Mouse (Mus musculus): ENCODE measurements at regions not wholly inside any gene's neighbourhood (a gene's known extent, or its start where the extent isn't known, plus 50 kb on each side); places are given as distances from the start of the nearest gene placed in this dataset.
A peak's percentile ranks its signal among the peaks of the same experiment; 100 is the strongest.

GRCm38 (mm10) chr10:37212350-37213035 lies 73.8 kb upstream of the Marcks start:
- no peak for DNase-seq

GRCm38 (mm10) chr10:37211305-37211704 lies 72.6 kb upstream of the Marcks start:
- DNase-seq: no peak

- DNase-seq: no peak
These were observed 71.5 kb upstream of the Marcks start for GRCm38 (mm10) chr10:37210223-37210622.

- no peak for DNase-seq
These were observed 68.3 kb upstream of the Marcks start for GRCm38 (mm10) chr10:37206986-37207385.

GRCm38 (mm10) chr10:37206546-37206945 lies 67.8 kb upstream of the Marcks start:
- DNase-seq: no peak

GRCm38 (mm10) chr10:37203709-37204108 lies 65.0 kb upstream of the Marcks start:
- DNase-seq: no peak

GRCm38 (mm10) chr10:37194798-37195453 lies 56.2 kb upstream of the Marcks start:
- DNase-seq: no peak

GRCm38 (mm10) chr10:37194131-37194797 lies 55.5 kb upstream of the Marcks start:
- DNase-seq: peak; percentile 19

GRCm38 (mm10) chr10:37192661-37193060 lies 53.9 kb upstream of the Marcks start:
- DNase-seq: no peak

GRCm38 (mm10) chr10:37190092-37190491 lies 51.4 kb upstream of the Marcks start:
- DNase-seq: no peak

Measured in kidney, postnatal 14 days (tissue).